Mouse (Mus musculus): Measurements from ENCODE around the gene Stat3.

DNA sequence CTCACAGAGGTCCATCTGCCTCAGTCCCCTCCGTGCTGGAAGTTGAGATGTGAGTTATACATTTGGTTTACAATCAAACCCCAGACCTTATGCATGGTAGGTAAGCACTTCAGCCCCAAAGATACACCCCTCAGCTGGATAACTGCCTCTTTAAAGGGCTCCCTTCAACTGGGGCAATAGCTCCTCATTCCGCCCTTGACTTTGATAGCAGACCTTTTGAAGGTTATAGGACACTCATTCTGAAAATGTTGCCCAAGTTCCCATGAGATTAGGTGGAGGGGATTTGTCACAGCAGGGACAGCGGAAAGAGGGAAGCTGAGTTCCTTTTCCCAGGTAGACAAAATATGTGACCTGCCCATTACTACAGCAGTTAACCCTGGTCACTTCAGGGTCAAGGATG, 41.9 kb upstream of the Stat3 start:
- TF ChIP-seq POLR2A (IDR thresholded peaks at IDR 0.05; ENCODE audit: borderline replicate concordance, insufficient read depth, low read length) = no peak
- no peak for TF ChIP-seq CTCF (IDR thresholded peaks at IDR 0.05; ENCODE audit: borderline replicate concordance, insufficient read depth, low read depth, low read length)

Measured in cerebellum, adult 2 months (tissue).